Mouse (Mus musculus) CH12.LX (cell line): ENCODE results near the gene Stk39.

Experiments
- CTCF ChIP-seq, 2 experiments: IDR thresholded peaks in 1 of 2; conservative IDR thresholded peaks in 1 of 2; 2 replicates each; pipeline ENCODE4 v1.5.1; 2011 to 2012; ENCODE audit warnings: low read depth in 2 of 2, low read length in 2 of 2, improper control_type of control experiment in 1 of 2, inconsistent platforms in 1 of 2, mild to moderate bottlenecking in 1 of 2, moderate library complexity in 1 of 2
- EP300 ChIP-seq: IDR thresholded peaks from 2 replicates; pipeline ENCODE4 v1.6.1; 2011; ENCODE audit warnings: low read length, improper control_type of control experiment
- ETS1 ChIP-seq: conservative IDR thresholded peaks from 2 replicates; pipeline ENCODE4 v1.6.1; 2012; ENCODE audit warnings: low read depth, mild to moderate bottlenecking, inconsistent platforms, low read length, improper control_type of control experiment, moderate library complexity
- GABPA ChIP-seq: IDR thresholded peaks from 2 replicates; pipeline ENCODE4 v1.6.1; 2012; ENCODE audit warnings: low read depth, low read length, improper control_type of control experiment, inconsistent platforms; ENCODE audit not compliant: insufficient replicate concordance
- MEF2A ChIP-seq: IDR thresholded peaks from 2 replicates; pipeline ENCODE4 v1.6.1; 2014; ENCODE audit warnings: low read depth, mild to moderate bottlenecking, inconsistent platforms, low read length, improper control_type of control experiment, borderline replicate concordance
- TBP ChIP-seq: conservative IDR thresholded peaks from 2 replicates; pipeline ENCODE4 v1.6.1; 2011; ENCODE audit warnings: low read depth, low read length, improper control_type of control experiment
- USF1 ChIP-seq: IDR thresholded peaks from 2 replicates; pipeline ENCODE4 v1.6.1; 2014; ENCODE audit warnings: low read depth, mild to moderate bottlenecking, inconsistent platforms, low read length, improper control_type of control experiment

DNA sequence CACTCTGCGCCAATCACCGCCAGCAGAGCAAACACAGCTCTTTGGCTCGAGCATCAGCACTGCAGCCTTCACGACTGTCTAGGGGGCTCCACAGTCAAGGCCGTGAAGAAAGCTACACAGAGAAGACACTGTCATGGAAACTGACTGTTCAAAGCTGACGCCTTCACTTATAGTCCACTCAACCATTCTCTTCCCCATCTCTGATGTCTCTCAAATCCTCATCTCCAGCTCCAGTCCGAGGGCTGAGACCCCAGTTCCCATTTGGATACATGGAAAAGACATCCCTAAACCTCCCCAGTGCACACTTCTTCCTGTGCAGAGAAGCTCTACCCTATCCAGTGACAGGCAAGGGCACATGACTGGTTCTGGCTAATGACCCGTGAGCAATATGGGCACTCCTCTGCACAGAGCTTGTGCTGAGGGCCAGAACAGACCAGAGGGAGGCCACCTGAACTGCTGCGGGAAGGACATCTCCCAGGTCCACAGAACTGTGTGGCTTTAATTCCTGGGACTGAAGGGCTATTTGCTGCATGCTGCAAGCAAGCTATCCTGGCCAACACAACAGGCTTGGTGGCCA lies 38.2 kb downstream of the Stk39 start:
- TF ChIP-seq EP300 (no peak), USF1 (no peak), MEF2A (no peak), ETS1 (no peak), TBP (no peak), GABPA (no peak), CTCF (conservative IDR thresholded peaks at IDR 0.05 in 1 of 2, IDR thresholded peaks at IDR 0.05 in 1 of 2; ENCODE audit: low read depth in 2 of 2, low read length in 2 of 2) (no peak)
